Mouse (Mus musculus) heart, adult 9 months (tissue): Measurements from ENCODE around the gene Nacc1.
"Not testable (repeated sequence)": the region's sequence is repeated elsewhere in the genome, so short reads cannot be mapped to it uniquely, and the experiment has no call there.

Source experiments
- DNase-seq, 2 experiments: peaks; one replicate each; pipeline ENCODE4 v3.0.0; 2022; ENCODE audit warnings: low spot score in 2 of 2

Nacc1 gene

DNA sequence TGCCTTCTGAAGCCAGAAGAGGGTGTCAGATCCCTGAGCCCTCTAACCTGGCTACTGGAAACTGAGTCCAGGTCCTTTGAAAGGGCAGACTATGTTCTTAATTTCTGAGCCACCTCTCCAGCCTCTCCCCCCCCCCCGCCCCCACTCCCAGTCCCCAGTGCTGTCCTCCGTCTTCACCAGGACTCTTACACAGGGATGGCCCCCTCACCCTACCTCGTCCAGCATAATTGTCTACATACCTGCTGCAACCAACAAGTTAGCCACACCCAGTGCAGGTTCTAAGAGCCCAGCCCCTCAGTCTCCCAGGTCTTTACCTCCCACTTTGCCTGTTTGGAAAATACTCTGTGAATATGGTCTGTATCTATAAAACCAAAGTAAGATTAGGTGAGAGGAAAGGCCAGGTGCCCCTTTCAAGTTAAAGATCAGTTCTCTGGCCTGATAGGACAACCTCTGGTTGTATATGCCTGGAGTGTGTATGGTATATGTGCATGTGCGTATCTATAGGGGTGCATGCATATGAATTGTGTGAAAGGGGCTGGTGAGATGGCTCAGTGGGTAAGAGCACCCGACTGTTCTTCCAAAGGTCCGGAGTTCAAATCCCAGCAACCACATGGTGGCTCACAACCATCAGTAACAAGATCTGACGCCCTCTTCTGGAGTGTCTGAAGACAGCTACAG is 46.9 kb downstream of the Nacc1 start:
- DNase-seq, result no peak

GRCm38 (mm10) chr8:84640010-84640588 is 47.6 kb downstream of the Nacc1 start:
- DNase-seq, result no peak

- DNase-seq, result peak; percentile 94 to 95
Observed at GRCm38 (mm10) chr8:84639162-84640009, 48.3 kb downstream of the Nacc1 start.

GRCm38 (mm10) chr8:84638555-84639161 is 49.0 kb downstream of the Nacc1 start:
- DNase-seq, result peak in 1 of 2 experiments; percentile 51

DNA sequence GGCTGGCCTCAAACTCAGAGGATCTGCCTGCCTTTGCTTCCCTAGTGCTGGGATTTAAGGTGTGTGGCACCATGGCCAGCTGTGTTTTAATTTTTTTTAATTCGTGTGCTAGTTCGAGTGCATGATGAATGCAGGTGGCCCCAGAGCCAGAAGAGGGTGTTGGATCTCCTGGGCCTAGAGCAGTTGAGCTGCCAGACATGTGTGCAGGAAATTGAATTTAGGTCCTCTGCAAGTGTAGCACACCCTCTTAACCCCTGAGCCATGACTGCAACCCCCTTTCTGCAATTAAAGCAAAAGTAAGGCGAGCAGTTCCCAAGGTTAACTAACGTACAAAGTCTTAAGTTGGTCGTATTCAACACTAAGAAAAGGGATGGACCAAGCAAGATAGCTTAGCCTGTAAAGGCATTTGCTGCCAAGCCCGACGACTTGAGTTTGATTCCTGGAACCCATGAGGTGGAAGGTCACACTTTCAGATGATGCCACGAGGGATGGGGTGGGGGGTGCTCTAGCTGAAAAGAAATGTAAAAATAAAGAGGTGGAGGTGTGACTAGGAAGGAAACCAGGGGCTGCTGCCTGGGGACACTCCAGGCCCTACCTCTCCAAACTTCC is 49.6 kb downstream of the Nacc1 start:
- DNase-seq, result no peak

DNA sequence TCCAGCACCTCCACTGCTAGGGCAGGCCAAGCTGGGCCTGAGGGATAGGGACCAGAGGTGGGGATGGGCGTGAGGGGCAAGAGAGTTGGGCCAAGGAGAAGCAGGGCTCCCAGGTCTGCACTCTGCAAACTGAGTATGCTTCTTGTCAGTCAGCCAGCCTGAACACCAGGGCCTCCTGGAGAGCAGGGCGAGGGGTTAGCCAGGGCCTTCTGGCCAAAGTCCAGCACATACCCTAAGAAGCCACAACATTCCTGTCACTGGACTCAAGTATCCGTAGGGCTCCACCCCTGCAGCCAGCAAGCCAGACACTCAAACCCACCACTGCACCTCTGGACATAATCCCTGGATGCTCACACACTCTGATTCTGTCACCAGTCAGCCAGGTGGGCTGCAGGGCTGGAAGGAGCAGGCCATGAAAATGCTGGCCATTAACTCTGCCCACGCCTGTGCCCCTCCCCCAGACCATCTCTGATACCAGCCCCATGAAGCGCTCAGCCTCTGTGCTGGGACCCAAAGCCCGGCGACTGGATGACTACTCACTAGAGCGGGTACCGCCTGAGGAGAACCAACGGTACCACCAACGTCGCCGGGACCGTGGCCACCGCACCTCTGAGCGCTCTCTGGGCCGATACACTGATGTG is 51.5 kb downstream of the Nacc1 start:
- no peak for DNase-seq

DNA sequence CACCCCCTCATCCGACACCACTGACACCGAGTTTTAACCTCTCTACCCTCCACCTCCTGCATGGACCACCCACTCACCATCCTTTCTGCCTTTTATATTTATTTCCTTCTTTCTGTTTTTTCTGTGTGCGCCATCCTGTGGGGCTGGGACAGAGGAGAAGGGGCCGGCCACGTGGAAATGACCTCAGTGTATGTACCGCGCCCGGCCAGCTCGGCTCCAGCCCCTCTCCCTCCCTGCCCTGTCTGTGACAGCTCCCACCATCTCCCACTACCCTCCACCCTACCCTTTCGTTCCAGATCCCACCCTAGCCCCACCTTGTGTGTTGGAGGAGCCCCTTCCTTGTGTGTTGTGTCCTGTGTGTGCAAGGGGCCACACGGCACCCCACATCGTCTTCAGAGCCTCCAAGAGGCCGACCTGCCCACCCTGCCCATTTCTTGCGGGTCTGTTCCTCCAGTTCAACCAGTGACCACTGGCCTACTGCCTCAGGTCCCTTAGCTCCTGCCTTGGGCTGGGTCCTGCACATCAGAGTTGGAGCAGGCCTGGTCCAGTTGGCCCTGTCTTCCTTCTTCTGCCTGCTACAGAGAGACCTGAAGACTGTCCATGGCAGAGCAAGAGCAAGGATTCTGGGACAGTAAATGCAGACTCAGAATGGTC is 52.1 kb downstream of the Nacc1 start:
- DNase-seq, result no peak

DNA sequence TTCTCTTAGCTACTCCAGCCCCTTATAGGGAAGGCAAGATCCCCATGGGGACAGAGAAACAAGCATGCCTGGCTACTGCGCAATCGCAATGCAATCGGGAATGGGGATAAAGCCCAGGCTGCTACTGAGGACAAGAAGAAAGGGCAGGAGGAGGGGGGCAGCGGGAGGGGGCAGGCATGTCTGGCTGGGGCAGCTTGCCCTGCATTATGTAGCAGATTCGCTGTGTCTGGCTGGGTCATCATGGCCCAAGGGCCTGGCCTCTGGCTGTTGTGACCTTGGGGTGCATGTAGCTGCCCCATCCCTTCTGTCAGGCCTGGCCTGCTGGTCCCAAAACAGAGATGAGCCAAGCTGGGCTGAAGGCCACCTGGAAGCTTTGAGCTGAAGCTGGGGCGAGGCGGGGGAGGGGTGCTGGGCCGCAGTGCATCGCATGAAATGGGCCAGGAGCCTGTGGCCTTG is 52.8 kb downstream of the Nacc1 start:
- peak; percentile 65 to 69 for DNase-seq

DNA sequence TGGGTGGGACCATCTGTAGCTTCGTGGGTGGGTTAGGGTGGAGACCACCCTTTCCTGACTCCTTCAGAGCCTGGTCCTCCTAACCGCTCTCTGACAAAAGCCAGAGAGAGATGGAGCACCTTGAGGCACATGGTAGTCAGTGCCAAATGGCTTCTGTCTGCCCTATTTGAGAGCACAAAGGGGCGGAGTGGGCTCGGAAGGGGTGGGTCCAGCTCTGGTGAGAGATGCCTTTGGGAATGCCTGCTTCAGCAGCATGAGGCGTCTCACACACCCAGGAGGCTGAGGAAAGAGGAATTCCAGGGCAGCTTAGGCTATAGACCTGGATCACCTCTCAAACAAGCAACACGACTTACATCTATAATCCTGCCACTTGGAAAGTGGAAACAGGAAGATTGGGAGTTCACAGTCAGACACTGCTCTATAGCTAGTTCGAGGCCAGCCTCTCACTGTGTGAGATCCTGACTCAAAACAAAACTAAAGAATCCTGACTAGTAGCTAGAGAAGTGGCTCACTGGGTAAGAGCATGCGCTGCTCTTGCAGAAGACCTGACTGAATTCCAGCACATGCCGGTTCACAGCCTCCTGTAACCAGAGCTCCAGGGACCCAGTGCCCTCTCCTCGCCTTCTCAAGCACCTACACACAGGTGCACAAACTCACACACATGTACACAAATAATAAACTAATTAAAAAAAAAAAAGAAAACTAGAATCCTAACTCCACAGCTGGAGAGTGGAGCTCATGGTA is 53.6 kb downstream of the Nacc1 start:
- no peak for DNase-seq

- DNase-seq, result no peak
Observed at GRCm38 (mm10) chr8:84631813-84632212, 55.8 kb downstream of the Nacc1 start.

DNA sequence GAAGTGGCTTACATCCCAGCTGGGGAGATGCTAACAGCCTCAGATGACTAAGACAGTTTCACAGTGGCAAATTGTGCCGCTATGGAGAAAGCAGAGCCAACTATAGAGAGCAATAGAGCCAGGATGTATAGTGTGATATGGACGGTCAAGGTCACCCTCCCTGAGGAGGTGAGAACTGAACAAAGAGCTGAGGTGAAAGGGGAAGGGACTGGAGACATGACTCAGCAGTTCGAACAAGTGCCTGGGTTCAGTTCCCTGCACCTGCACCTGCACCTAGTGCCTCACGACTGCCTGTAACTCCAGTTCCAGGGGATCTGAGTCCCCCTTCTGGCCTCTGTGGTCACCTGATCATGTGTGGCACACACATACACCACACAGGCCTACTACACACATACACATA is 57.5 kb downstream of the Nacc1 start:
- no peak for DNase-seq

GRCm38 (mm10) chr8:84629586-84629985 is 58.1 kb downstream of the Nacc1 start:
- DNase-seq, result no peak

GRCm38 (mm10) chr8:84623425-84623824 is 64.2 kb downstream of the Nacc1 start:
- not testable (repeated sequence) for DNase-seq

GRCm38 (mm10) chr8:84621102-84621625 is 66.5 kb downstream of the Nacc1 start:
- DNase-seq, result no peak
